Comparison of ENCODE assay signal across 22 mouse cellular contexts in the genomic region with DNA sequence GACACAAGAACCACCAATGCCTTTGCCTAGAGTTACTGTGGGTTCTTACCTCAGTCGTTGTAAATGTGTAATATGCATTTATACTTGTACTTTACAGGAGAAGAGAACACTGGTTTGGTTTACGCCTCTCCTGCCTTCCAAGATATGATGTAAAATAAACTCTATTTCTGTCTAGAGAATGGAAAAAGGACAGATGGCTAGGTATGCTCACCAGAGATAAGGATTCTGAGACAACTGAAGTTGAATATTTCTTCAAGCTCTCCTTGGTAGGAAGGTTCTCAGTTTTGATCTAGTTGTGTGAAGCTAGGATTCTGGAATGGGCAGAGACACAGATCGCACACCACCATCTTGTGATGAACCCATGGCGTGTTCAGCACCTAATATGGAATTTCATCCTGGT.
"Had no signal": no experiment of that assay in that cellular context is flagged by ENCODE, and none has a peak within 500 bp of the region (broad histone marks: within the 10 kb centered on the region; RNA-seq: fewer than 3 reads in every experiment).

No protein-coding gene starts in this region.

- DNase-seq: kidney, adult 8-10 months; kidney, postnatal 10 days; kidney, postnatal 36 days; layer of hippocampus, postnatal 36 days; lung, adult 18-20 months; lung, postnatal 10 days; lung, postnatal 36 days; right cerebral cortex, adult 18-20 months; right cerebral cortex, postnatal 14 days; right cerebral cortex, postnatal 4 days; thymus, adult 2 months; thymus, postnatal 14 days; thymus, postnatal 4 days had no signal

- H3K9me3 ChIP-seq: kidney, embryonic 15.5 days; lung, embryonic 15.5 days; neural tube, embryonic 12.5 days; neural tube, embryonic 15.5 days had no signal

- H3K4me3 ChIP-seq: kidney, embryonic 15.5 days; left cerebral cortex, adult 2 months; lung, embryonic 15.5 days; midbrain, embryonic 12.5 days; midbrain, embryonic 15.5 days; neural tube, embryonic 12.5 days; neural tube, embryonic 15.5 days had no signal

- ATAC-seq: intestine, postnatal 0 days; midbrain, embryonic 15.5 days had no signal

- H3K4me1 ChIP-seq: kidney, embryonic 15.5 days; lung, embryonic 15.5 days; midbrain, embryonic 12.5 days; midbrain, embryonic 15.5 days; neural tube, embryonic 12.5 days; neural tube, embryonic 15.5 days had no signal

- H3K4me2 ChIP-seq: kidney, embryonic 15.5 days; lung, embryonic 15.5 days; midbrain, embryonic 12.5 days; midbrain, embryonic 15.5 days; neural tube, embryonic 12.5 days; neural tube, embryonic 15.5 days had no signal

- H3K27me3 ChIP-seq: kidney, embryonic 15.5 days; lung, embryonic 15.5 days; midbrain, embryonic 12.5 days; midbrain, embryonic 15.5 days; neural tube, embryonic 12.5 days; neural tube, embryonic 15.5 days had no signal

- H3K27ac ChIP-seq: kidney, embryonic 15.5 days; left cerebral cortex, adult 2 months; lung, embryonic 15.5 days; midbrain, embryonic 12.5 days; midbrain, embryonic 15.5 days; neural tube, embryonic 12.5 days; neural tube, embryonic 15.5 days; stomach, postnatal 0 days had no signal

- H3K36me3 ChIP-seq: kidney, embryonic 15.5 days; lung, embryonic 15.5 days; midbrain, embryonic 12.5 days; midbrain, embryonic 15.5 days; neural tube, embryonic 12.5 days; neural tube, embryonic 15.5 days had no signal

- H3K9ac ChIP-seq: kidney, embryonic 15.5 days; lung, embryonic 15.5 days; midbrain, embryonic 12.5 days; midbrain, embryonic 15.5 days; neural tube, embryonic 12.5 days; neural tube, embryonic 15.5 days had no signal
